Mouse (Mus musculus): ENCODE measurements around the gene Bdh1.

DNA sequence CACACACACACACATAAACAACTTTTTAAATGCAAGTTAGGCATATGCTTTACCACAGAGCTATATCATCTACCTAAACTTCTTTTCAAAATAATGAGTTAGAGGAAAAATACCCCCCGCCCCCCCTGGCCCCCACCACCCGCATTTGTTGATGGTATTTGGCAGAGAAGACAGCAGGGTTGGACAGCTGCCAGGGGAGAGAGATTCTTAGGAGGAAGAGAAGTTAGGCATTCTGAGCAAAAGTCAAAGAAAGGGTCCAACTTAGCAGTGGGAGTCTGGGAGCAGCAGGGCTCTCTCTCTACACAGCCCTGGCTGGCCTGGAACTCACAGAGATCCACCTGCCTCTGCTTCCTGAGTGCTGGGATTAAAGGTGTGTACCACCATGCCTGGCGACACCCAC lies 3.4 kb upstream of the Bdh1 start:
- TF ChIP-seq CTCF (IDR thresholded peaks at IDR 0.05; ENCODE audit: low read depth) (no peak), EP300 (optimal IDR thresholded peaks at IDR 0.05) (no peak)
